Mouse (Mus musculus): ENCODE results near the gene Vipr2.

Vipr2 gene
- long read RNA-seq, experiment 1 = 0 reads
- long read RNA-seq, experiment 2 = 0 reads

DNA sequence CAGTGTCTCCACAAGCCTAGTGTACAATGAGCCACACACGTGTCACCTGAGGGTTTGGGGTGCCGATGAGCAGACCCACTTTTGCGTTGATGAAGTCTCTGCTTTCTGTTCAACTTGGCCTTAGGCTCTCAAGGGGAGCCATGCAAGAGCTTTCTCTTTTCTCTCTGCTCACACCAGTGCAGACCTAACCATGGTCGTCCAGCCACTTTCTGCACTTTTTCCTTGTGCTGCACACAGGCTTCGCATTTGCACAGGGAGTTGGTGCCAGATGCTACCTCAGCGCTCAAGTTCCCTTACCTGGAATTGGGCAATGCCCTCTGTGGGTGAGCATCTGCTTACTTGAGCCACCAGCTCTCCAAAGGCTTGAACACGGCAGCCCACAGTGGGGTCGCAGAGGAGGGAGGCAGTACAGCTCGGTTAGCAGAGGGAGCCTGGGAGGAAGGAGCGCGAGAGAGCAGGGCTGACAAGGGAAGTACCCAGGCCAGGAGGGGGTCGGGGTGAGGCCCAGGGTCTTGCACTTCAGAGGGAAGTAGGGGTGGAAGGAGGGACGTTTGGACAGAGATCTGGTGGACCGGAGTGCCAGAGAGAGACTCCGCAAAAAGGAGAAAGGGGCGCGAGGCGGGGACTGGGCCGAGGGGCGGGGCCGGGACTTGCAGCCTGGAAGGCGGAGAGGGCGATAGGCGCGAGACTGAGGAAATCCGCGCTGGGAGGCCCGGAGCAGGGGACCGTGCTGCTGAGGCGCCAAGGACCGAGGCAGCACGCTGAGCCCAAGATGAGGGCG lies at the start of gene Vipr2:
TSS of gene Vipr2 (plus strand) at position 653 of the 781 bp plus-strand sequence.
- intact Hi-C loops (cut with DNase I) = no loop called here

DNA sequence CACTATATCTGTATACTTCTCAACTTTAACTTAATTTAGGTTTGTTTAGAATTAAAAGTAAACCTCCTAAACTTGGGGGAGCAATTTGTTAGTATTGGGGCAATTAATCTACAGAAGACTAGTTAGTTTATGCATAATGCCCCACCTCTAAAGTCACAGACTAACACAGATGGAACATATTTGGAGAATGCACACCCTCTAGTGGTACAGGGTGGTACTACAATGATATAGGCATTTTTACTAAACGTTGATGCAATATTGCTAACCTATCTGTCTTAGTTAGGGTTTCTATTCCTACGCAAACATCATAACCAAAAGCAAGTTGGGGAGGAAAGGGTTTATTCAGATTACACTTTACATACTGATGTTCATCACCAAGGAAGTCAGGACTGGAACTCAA lies 49.4 kb upstream of the Vipr2 start:
- intact Hi-C loops (cut with DNase I) = no loop called here

DNA sequence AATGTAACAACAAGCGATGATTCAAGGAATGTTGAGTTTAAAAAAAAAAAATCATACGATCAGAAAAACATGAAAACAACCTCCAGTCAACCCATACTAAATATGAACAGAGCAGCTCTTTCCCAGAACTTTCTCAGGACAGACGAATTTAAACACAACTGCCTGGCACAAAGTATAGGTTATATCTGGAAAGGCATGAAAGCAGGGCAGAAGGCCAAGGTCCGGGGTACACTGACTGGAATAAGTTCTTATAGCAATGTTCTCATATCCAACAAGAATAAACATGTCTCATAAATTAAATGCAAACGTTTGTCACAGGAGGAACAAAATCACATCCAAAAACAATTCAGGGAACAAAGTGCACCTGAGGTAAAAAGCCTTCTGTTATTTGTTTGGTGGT lies 42.2 kb upstream of the Vipr2 start:
- intact Hi-C loops (cut with DNase I) = no loop called here

DNA sequence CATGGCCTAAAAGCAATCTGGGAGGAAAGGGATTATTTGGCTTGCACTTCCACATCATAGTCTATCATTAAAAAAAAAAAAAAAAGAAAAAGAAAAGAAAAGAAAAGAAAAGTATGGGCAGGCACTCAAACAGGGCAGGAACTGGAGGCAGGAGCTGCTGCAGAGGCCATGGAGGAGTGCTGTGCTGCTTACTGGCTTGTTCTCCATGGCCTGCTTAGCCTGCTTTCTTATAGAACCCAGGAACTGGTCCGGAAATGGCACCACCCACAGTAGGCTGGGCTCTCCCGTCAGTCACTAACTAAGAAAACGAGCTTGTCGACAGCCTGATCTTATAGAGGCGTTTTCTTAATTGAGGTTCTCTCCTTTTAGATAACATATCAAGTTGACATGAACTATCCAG lies 32.7 kb upstream of the Vipr2 start:
- intact Hi-C loops (cut with DNase I) = no loop called here

DNA sequence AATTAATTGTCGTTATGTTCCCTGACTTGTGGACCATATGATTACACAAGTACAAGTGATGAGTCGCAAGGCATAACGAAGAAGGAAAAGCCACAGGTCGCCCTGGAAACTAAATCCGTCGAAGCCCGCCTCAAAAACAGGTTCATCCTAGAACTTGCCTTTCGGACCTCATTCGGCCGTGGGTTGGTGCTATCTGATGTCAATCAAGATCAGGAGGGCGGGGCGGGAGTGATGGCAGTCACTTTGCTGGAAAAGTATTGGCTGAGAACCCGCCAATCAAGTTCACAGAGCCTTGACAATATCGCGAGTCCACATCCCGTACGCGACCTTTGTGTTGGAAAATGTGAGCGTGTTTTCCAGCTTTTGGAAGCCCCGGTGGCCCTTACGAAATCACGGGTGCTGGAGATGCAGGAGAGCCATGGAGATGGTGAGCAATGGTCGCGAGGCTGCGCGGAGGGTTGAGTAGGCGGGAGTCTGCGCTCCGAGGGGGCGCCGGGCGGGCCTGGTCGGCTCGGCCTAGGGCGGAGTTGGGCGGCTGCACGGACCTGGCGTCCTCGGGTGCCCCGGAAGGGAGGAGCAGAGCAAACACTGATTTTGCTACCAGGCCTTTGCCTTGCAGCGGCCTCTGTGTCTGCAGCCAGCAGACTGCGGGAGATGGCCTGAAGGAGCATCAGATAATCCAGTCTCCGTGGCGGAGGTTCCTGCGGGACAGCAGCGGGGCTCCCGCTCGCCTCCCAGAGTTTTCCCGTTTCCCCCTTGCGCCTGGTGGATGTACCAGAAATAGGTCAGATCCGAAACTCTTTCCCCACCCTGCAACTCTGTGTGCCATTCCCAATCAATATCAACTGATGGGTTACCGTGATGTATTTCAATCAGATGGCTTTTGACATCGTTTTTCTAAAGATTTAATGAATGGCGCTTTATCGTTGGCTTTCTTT lies 29.8 kb upstream of the Vipr2 start, which contains the start of gene Zfp386:
TSS of gene Zfp386 (plus strand) at position 285 of the 938 bp plus-strand sequence.
- intact Hi-C loops (cut with DNase I) = loop anchor here (2.0 kb wide), 1 partner anchor 155 kb away; no protein-coding TSS in a partner anchor

DNA sequence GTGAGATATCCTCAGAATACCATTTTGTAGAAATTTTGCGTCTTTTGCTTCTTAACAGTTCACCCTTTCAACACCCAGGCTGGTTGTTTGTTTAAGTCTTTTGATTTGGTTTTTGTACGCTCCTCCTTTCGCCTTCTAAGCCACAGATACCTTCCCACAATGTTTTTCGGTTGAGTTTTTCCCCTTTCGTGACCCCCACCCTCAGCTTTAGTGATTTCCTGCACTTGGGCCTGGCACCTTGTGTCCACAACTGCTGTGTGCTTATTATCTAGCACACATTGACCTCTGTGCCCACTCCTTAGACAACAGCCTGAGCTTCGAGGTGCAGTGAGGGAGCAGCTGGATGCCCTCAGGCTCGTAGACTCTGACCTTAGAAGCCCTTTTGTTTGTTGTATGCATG lies 28.8 kb upstream of the Vipr2 start:
- intact Hi-C loops (cut with DNase I) = loop anchor here (2.0 kb wide), 1 partner anchor 154 kb away; no protein-coding TSS in a partner anchor

DNA sequence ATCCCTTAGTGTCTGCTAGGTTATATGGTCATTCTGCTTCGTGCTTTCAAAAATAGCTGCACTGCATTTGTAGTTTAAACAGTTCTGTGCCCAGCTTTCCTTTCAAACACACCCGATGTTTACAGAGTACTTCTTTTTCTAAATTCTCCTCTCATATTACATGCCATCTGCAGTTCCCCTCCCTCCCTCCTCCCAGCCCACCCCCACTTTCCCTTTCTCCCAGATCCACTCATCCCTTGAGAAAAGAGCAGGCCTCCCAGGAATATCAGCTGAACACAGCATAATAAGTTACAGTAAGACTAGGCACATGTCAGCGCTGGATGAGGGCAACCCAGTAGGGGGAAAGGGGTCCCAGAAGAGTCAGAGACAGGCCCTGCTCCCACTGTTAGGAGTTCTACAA lies 28.3 kb upstream of the Vipr2 start:
- intact Hi-C loops (cut with DNase I) = loop anchor here (2.0 kb wide), 1 partner anchor 154 kb away; no protein-coding TSS in a partner anchor

DNA sequence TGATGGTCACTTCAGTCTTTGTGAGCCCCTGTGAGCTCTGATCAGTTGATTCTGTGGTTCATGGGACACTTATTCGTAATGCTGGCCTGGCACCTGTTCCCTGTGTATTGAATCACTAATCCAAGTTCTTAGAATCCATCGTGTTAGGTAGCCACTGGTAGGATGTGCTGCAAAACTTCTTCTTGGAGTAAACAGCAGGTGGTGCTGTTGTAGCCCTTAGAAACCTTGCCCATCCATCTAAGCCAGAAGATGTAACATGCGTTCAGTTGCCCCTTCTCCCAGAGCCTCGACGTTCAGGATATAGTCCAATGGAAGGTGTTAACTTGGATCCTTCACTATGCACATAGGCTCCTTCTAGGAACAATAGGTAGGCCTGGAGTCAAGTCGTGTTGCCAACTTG lies 27.8 kb upstream of the Vipr2 start:
- intact Hi-C loops (cut with DNase I) = loop anchor here (2.0 kb wide), 1 partner anchor 153 kb away; no protein-coding TSS in a partner anchor

DNA sequence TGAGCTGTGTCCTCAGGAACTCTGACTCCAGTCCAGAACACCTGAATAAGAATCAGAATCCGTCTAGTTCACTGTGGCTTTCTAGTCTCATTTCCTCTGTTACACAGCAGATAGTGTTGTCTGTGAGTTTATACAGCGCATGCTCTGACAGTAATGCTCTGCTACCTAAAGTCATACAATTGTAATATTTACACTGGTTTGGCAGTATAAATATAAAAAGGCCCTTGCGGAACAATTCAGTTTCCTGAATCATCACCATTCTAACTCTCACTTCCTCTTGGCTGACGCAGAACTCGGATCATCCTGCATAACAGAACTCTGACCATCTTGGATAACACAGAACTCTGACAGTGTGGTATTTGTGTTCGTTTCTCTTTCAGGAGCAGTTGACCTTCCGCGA lies 23.2 kb upstream of the Vipr2 start:
- intact Hi-C loops (cut with DNase I) = no loop called here

DNA sequence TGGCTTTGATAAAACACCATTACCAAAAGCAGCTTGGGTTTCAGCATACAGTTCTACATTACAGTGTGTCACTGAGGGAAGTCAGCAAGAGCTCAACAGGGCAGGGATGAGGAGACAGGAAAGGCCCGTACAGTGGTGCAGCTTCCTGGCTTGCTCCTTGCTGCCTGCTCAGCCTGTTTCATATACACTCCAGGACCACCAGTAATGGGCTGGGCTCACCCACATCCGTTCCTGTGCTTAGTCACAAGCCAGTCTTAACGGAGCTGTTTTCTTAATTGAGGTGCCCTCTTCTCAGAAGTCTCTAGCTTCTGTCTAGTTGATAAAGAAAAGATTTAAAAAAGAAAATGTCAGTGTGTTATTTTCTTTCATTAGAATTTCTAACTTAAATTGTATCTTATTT lies 21.4 kb upstream of the Vipr2 start:
- intact Hi-C loops (cut with DNase I) = no loop called here

DNA sequence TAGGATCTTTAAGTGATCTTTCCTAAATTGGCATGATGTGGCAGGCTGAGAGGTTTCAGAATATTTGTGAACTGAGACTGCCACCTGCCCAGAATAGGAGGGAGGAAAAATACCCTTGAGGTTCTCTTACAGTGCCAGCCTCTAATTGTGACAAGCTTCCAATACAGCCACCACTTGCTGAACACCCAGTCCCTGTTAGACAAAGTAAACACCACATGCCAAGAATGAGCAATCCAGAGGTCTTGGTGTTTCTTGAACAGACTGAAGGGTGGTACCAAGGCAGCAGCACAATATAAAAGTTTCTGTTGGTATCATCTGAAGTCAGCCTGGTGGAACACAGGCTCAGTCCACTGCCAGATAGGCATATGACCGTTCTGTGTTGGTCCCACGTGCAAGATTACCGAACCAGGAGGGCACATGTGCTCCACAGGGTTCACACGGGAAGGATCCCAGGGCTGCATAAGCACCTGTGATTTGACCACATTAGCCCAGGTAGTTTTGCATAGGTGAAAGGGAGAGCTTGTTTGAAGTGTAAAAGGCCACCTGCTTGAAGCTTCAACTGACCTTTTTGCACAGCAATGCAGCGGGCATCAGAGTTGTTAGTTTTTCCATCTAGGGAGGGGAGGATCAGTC lies 15.8 kb upstream of the Vipr2 start:
- intact Hi-C loops (cut with DNase I) = no loop called here

DNA sequence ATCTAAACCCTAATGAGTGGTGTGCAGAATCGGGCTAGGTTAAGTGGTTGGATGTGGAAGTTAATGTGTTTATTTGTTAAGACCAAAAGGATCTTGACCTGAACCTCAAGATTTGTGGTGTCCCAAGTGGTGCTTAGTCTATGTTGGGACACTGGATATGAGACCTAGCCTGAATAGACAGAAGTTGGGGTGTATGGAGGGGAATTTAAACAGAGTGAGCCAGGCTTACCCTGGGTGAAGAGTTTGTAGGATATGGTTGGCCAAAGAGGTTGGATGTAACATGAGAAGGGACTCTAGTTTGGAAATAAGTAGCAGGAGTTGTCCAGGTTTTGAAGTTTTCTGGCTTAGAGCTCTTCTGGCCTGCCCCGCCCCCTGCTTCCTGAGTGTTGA lies 15.3 kb upstream of the Vipr2 start:
- intact Hi-C loops (cut with DNase I) = no loop called here

DNA sequence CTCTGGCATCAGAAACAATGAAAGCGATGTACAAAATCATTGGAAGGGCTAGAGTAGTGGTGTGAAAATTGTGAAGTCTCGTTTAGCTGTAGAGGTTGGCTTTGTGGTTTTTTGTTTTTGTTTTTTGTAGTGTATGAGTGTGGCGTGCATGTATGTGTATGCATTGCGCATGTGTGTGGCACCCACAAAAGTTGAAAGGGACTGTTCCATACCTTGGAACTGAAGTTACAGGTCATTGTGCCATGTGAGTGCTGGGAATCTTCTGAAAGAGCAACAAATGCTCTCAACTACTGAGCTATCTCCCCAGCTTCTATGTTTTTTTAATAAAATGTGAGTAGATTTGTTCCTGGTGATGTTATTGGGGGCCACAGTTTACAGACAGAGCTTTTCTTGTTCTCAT lies 14.5 kb upstream of the Vipr2 start:
- intact Hi-C loops (cut with DNase I) = no loop called here

DNA sequence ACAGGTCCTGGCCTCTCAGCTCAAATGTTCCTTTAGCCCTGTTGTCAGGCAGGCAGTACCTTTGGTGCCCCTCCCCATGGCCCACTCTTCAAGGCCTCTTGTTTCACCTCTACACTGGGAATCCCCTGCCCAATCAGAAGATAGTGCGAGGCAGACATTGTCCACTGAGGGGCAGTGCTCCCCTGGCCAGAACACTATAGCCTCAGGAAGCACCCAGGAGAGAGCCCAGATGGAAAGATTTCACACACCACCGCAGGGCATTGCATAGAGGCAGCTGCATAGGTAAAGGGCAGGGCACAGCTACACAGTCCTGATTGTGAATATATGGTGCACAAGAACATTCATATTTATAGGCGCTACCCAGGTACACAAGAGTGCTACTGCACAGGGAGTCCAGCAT lies 6.5 kb upstream of the Vipr2 start:
- intact Hi-C loops (cut with DNase I) = loop anchor here (5.0 kb wide), 1 partner anchor 131 kb away; no protein-coding TSS in a partner anchor

DNA sequence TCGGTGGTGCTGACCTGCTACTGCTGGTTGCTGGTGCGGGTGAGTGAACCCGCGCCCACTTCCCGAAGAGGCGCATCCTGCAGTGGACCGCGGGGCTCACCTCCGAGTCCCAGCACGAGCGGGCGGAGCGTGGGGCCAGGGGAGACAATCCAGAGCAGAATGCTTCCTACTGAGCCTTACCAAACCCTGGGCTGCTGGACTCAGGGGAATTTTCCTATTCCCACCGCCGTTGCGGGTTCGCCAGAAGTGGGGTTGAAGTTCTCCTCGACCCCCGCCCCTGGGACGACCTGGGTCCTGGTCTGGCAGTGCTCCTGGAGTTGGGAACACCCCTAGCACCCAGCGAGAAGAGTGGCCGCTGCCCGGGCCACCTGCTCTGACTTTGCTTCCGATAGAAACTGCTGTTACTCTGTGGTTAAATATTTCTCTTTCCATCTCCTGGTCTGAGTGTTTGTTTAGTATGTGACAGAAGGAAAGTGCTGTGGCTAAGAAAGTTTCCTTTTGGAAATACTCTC lies 385 bp downstream of the Vipr2 start:
- intact Hi-C loops (cut with DNase I) = no loop called here

DNA sequence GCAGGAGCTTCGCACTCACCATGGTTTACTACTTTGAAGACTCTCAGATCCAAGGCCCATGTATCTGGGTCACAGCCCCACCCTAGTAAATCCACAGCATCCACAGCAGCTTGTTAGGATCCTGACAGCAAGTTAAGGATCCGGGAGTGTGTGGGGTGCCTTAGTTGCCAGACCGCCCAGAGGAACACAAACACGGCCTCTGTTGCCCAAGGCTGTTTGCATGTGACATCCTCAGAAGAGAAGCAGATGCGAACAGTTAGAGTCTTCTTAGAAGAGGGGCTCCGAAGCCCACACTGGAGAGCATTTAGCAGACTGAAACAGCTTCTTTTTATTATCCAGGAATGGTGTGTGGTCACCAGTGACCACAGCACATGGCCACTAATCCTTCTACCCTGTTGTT lies 5.6 kb downstream of the Vipr2 start:
- intact Hi-C loops (cut with DNase I) = no loop called here

DNA sequence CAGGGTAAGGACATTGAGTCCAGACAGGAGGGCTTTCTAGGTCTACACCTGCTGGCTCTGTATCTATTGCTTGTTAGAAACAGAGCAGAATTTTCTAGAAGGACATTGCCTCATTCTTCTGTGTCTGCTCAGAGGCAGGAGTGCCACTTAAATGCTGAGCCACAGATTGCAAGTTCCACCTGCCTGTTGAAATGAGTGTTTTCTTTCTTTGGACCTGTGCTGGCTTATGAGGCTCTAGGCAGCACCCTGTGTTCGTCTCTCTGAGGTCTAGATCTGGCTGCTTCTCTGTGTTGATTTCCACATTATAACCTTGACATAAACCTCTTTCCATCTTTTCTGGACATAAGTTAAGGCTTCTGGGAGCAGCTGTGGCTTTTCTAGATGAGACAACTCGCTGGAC lies 6.8 kb downstream of the Vipr2 start:
- intact Hi-C loops (cut with DNase I) = no loop called here

DNA sequence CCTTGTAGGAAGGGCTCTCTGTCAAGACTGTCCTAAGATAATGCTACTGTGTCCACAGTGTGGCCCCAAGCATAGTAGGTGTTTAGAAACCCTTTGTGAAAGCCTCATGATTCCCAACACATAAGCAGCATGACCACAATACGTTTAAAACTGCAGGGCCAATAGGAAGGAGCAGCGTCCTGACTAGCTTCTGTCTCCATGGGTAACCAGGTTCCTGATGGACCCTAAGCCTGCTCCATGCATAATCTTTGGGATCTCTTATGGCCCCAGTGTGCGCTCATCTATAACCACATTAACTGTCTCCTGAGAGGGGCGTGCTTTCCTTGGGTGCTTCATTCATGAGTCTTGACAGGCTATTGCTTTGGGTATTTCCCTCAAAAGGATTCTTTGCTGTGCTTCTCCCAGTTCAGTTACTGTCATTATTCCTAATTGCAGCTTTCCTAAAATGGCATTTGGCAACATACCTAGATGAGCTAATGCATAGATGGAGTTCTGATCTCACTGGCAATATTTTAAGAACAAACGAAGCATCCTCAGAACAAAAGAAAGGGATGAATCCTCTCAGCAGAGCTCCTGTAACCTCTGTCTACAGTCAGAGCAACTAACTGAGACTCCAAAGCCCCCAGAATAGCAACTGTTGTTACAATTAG lies 9.6 kb downstream of the Vipr2 start:
- intact Hi-C loops (cut with DNase I) = no loop called here

DNA sequence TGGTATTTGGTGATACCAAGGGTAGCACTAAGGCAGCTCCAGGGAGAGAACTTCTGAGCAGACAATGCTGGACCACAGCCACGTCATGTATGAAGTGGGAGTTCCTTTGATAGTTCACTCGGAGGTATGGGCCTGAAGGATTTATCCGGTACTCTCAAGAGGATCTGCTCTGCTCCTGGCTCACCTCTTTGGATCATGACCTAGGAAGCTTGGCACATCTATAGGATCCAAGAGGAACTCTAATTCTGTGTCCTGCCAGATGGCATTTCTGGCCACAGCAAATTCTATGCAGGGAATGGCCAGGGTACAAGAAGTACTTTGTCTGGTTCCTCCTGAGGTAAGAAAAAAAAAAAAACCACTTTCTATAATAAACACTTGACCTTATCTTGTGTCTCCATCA lies 12.3 kb downstream of the Vipr2 start:
- intact Hi-C loops (cut with DNase I) = no loop called here

DNA sequence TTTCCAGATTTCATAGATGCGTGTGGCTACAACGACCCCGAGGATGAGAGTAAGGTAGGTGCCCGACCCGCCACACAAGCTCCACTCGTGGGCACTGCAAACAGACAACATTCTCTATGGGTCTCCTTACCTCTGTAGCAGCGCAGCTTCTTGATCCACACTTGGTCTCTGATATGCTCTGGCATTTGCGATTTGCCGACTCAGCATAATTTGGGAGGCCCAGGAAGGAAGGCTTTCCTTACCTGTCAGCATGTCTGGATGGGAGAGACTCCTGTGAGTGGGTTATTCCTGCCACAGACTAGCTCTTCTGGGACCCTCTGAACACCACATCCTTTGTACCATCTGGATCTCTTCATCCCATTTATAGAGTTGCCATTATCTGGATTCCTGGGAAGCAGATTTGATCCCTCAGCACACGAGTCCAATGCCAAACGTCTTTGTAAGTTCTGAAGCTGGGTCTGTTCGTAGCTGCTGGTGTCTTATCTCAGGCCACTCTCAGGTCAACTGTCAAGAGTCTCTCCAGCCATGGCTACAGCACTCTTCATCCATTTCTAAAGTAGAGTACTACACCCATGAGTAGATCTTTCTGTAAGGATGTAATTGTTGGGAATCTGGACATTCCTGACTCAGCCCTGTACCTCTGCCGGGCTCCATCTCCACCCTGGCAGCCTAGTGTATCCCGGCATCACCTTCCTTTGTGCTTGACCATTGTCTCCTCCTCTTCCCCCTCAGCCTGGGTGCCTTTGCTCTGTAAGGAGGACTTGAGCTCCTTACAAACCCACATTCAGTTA lies 17.4 kb downstream of the Vipr2 start:
- intact Hi-C loops (cut with DNase I) = no loop called here
